Mouse (Mus musculus) MEL (cell line): ENCODE results near the gene Nxpe5. TPM values are rescaled to one million over a fixed set of nuclear protein-coding genes. Genes with fewer than 3 reads are reported as not detected.

Experiments used
- DNase-seq: peaks from one replicate; pipeline ENCODE4 v3.0.0; 2011; ENCODE audit warnings: low read depth, low spot score
- H3K27ac ChIP-seq: 2 replicates; pipeline ENCODE4 v1.5.1; 2012; ENCODE audit warnings: low read depth, mild to moderate bottlenecking, control low read depth, low read length, moderate library complexity; ENCODE audit not compliant: control insufficient read depth
- H3K27me3 ChIP-seq, 2 experiments: fragments of 150-350 bp in 1 of 2; sonication (generic) in 1 of 2; 2 replicates each; pipeline ENCODE4 v1.6.1; 2012; ENCODE audit warnings: low read length in 2 of 2, mild to moderate bottlenecking in 2 of 2, improper control_type of control experiment in 1 of 2, moderate library complexity in 1 of 2; ENCODE audit not compliant: insufficient read depth in 2 of 2, control insufficient read depth in 1 of 2
- H3K36me3 ChIP-seq, 2 experiments: 2 replicates each; pipeline ENCODE4 v1.6.1; 2012 to 2014; ENCODE audit warnings: low read length in 2 of 2, improper control_type of control experiment in 1 of 2, inconsistent platforms in 1 of 2, mild to moderate bottlenecking in 1 of 2; ENCODE audit not compliant: insufficient read depth in 2 of 2, control insufficient read depth in 1 of 2
- H3K4me1 ChIP-seq, 2 experiments: fragments of 150-350 bp in 1 of 2; sonication (generic) in 1 of 2; 2 replicates each; pipeline ENCODE4 v1.6.1; 2012; ENCODE audit warnings: low read length in 2 of 2, improper control_type of control experiment in 1 of 2, mild to moderate bottlenecking in 1 of 2; ENCODE audit not compliant: insufficient read depth in 2 of 2, control insufficient read depth in 1 of 2
- H3K4me3 ChIP-seq, 2 experiments: fragments of 150-350 bp in 1 of 2; sonication (generic) in 1 of 2; 2 replicates each; pipeline ENCODE4 v1.5.1; 2012; ENCODE audit warnings: low read depth in 2 of 2, low read length in 2 of 2, mild to moderate bottlenecking in 2 of 2, moderate library complexity in 2 of 2, control low read depth in 1 of 2, improper control_type of control experiment in 1 of 2; ENCODE audit not compliant: control insufficient read depth in 1 of 2, insufficient read depth in 1 of 2
- H3K79me2 ChIP-seq: 2 replicates; pipeline ENCODE4 v1.6.1; 2012; ENCODE audit warnings: mild to moderate bottlenecking, low read length, moderate library complexity; ENCODE audit not compliant: control insufficient read depth, poor library complexity, insufficient read depth
- H3K9ac ChIP-seq: 2 replicates; pipeline ENCODE4 v1.6.1; 2012; ENCODE audit warnings: low read depth, mild to moderate bottlenecking, control low read depth, low read length, moderate library complexity; ENCODE audit not compliant: control insufficient read depth, poor library complexity, severe bottlenecking
- H3K9me3 ChIP-seq: fragments of 150-350 bp; sonication (generic); replicated peaks from 2 replicates; pipeline ENCODE4 v1.6.1; 2012; ENCODE audit warnings: mild to moderate bottlenecking, low read length, improper control_type of control experiment, moderate library complexity; ENCODE audit not compliant: insufficient read depth
- BHLHE40 ChIP-seq: IDR thresholded peaks from 2 replicates; pipeline ENCODE4 v1.6.1; 2012; ENCODE audit warnings: low read depth, mild to moderate bottlenecking, inconsistent platforms, low read length, improper control_type of control experiment, borderline replicate concordance
- CHD1 ChIP-seq: IDR thresholded peaks from 2 replicates; pipeline ENCODE4 v1.6.1; 2012; ENCODE audit warnings: low read depth, mild to moderate bottlenecking, inconsistent platforms, low read length, improper control_type of control experiment
- CHD2 ChIP-seq: IDR thresholded peaks from 2 replicates; pipeline ENCODE4 v1.6.1; 2011; ENCODE audit warnings: low read length, improper control_type of control experiment
- ELF1 ChIP-seq: IDR thresholded peaks from 2 replicates; pipeline ENCODE4 v1.6.1; 2014; ENCODE audit warnings: low read depth, mild to moderate bottlenecking, inconsistent platforms, low read length, improper control_type of control experiment, moderate library complexity
- ETS1 ChIP-seq: IDR thresholded peaks from 2 replicates; pipeline ENCODE4 v1.6.1; 2012; ENCODE audit warnings: low read depth, mild to moderate bottlenecking, inconsistent platforms, low read length, improper control_type of control experiment, moderate library complexity
- GABPA ChIP-seq: IDR thresholded peaks from 2 replicates; pipeline ENCODE4 v1.6.1; 2012; ENCODE audit warnings: low read depth, mild to moderate bottlenecking, inconsistent platforms, low read length, improper control_type of control experiment, moderate library complexity
- HCFC1 ChIP-seq: IDR thresholded peaks from 2 replicates; pipeline ENCODE4 v1.6.1; 2012; ENCODE audit warnings: low read depth, mild to moderate bottlenecking, inconsistent platforms, low read length, improper control_type of control experiment, moderate library complexity
- KAT2A ChIP-seq: conservative IDR thresholded peaks from 2 replicates; pipeline ENCODE4 v1.6.1; 2012; ENCODE audit warnings: low read depth, low read length, improper control_type of control experiment, inconsistent platforms
- MEF2A ChIP-seq: IDR thresholded peaks from 2 replicates; pipeline ENCODE4 v1.6.1; 2014; ENCODE audit warnings: low read depth, mild to moderate bottlenecking, inconsistent platforms, low read length, improper control_type of control experiment; ENCODE audit not compliant: poor library complexity, insufficient replicate concordance, severe bottlenecking; ENCODE audit errors: extremely low read depth
- MYB ChIP-seq: IDR thresholded peaks from 2 replicates; pipeline ENCODE4 v1.6.1; 2011; ENCODE audit warnings: mild to moderate bottlenecking, low read depth, low read length, improper control_type of control experiment
- POLR2AphosphoS2 ChIP-seq: IDR thresholded peaks from 2 replicates; pipeline ENCODE4 v1.6.1; 2011; ENCODE audit warnings: low read length, improper control_type of control experiment
- RAD21 ChIP-seq: IDR thresholded peaks from 2 replicates; pipeline ENCODE4 v1.6.1; 2011; ENCODE audit warnings: mild to moderate bottlenecking, low read depth, low read length, improper control_type of control experiment
- RCOR1 ChIP-seq: IDR thresholded peaks from 2 replicates; pipeline ENCODE4 v1.6.1; 2012; ENCODE audit warnings: low read depth, mild to moderate bottlenecking, inconsistent platforms, low read length, improper control_type of control experiment
- SIN3A ChIP-seq: IDR thresholded peaks from 2 replicates; pipeline ENCODE4 v1.6.1; 2012; ENCODE audit warnings: low read length, improper control_type of control experiment, inconsistent platforms
- SMC3 ChIP-seq: IDR thresholded peaks from 2 replicates; pipeline ENCODE4 v1.6.1; 2011; ENCODE audit warnings: low read depth, low read length, improper control_type of control experiment
- UBTF ChIP-seq: IDR thresholded peaks from 2 replicates; pipeline ENCODE4 v1.6.1; 2012; ENCODE audit warnings: low read depth, mild to moderate bottlenecking, inconsistent platforms, low read length, improper control_type of control experiment, moderate library complexity, borderline replicate concordance; ENCODE audit not compliant: insufficient read depth
- USF2 ChIP-seq, 2 experiments: IDR thresholded peaks; 2 replicates each; pipeline ENCODE4 v1.6.1; 2011 to 2012; ENCODE audit warnings: improper control_type of control experiment in 2 of 2, low read length in 2 of 2, borderline replicate concordance in 1 of 2, inconsistent platforms in 1 of 2, low read depth in 1 of 2, mild to moderate bottlenecking in 1 of 2; ENCODE audit not compliant: insufficient read depth in 1 of 2
- ZC3H11A ChIP-seq: IDR thresholded peaks from 2 replicates; pipeline ENCODE4 v1.6.1; 2012; ENCODE audit warnings: low read depth, mild to moderate bottlenecking, inconsistent platforms, low read length, improper control_type of control experiment
- ZKSCAN1 ChIP-seq: IDR thresholded peaks from 2 replicates; pipeline ENCODE4 v1.6.1; 2012; ENCODE audit warnings: low read depth, mild to moderate bottlenecking, inconsistent platforms, low read length, improper control_type of control experiment, moderate library complexity
- ZMIZ1 ChIP-seq: IDR thresholded peaks from 2 replicates; pipeline ENCODE4 v1.6.1; 2012; ENCODE audit warnings: low read depth, mild to moderate bottlenecking, inconsistent platforms, low read length, improper control_type of control experiment, moderate library complexity
- polyA plus RNA-seq, 2 experiments: library from polyadenylated mRNA; stranded (reverse) in 1 of 2; unstranded in 1 of 2; fragments of >175 nt in 1 of 2; fragments of >200 nt in 1 of 2; gene quantifications; 2 replicates each; pipeline versions ENCODE4 v1.2.1 to v1.2.4; 2012; ENCODE audit warnings: low replicate concordance in 2 of 2, low read depth in 1 of 2; ENCODE audit not compliant: insufficient read length in 2 of 2, insufficient read depth in 1 of 2, missing spikeins in 1 of 2
- total RNA-seq: library from RNA; depleted of rRNA; stranded (reverse); fragments of 300-350 nt; gene quantifications from 2 replicates; pipeline ENCODE4 v1.2.3, GENCODE M21; 2012

Gene Nxpe5
- total and polyA plus RNA-seq, 3 experiments, result not detected

- Histone ChIP-seq H3K4me1 (peaks cover 0 to 5% of the 10 kb centered on the region in 2 experiments; a peak in 1 of 4 replicates), H3K27me3 (no peaks in the 10 kb centered on the region; a peak in 2 of 4 replicates), H3K27ac (no peak overlapping the region), H3K9ac (no peak overlapping the region), H3K9me3 (no peaks in the 10 kb centered on the region), H3K4me3 (no peak overlapping the region), H3K79me2 (peaks cover 6% of the 10 kb centered on the region), H3K36me3 (peaks cover 0 to 8% of the 10 kb centered on the region in 2 experiments; a peak in 2 of 4 replicates)
- TF ChIP-seq SIN3A (no peak), BHLHE40 (no peak), KAT2A (no peak), ZMIZ1 (no peak), HCFC1 (no peak), MEF2A (no peak), UBTF (no peak), GABPA (no peak), CHD2 (no peak), RCOR1 (no peak), ZC3H11A (no peak), SMC3 (no peak), ZKSCAN1 (no peak), USF2 (IDR thresholded peaks at IDR 0.05; ENCODE audit: borderline replicate concordance in 1 of 2, insufficient read depth in 1 of 2, low read depth in 1 of 2, low read length in 2 of 2) (no peak), MYB (no peak), POLR2AphosphoS2 (no peak), ETS1 (no peak), CHD1 (no peak)
- DNase-seq, result no peak
Observed at GRCm38 (mm10) chr5:138268980-138269379, 43.3 kb downstream of the Nxpe5 start.

GRCm38 (mm10) chr5:138271232-138271631, 45.5 kb downstream of the Nxpe5 start:
- no peak overlapping the region for H3K27ac ChIP-seq
- H3K79me2 ChIP-seq, result no peaks in the 10 kb centered on the region
- TF ChIP-seq ELF1 (no peak), RAD21 (no peak), ZMIZ1 (no peak)
- H3K9me3 ChIP-seq, result no peaks in the 10 kb centered on the region
- no peaks in the 10 kb centered on the region for H3K36me3 ChIP-seq
- no peak for DNase-seq
- H3K9ac ChIP-seq, result no peak overlapping the region
- H3K4me3 ChIP-seq, result no peak overlapping the region
- no peaks in the 10 kb centered on the region for H3K4me1 ChIP-seq
- no peaks in the 10 kb centered on the region; a peak in 2 of 4 replicates for H3K27me3 ChIP-seq
